Mouse (Mus musculus) intestine, embryonic 14.5 days (tissue): ENCODE results near the gene Capn15. TPM values are rescaled to one million over a fixed set of nuclear protein-coding genes. Genes with fewer than 3 reads are reported as not detected.

Experiments used
- ATAC-seq: fragments of 200-750 bp; cut with Nextera tagmentation; replicated peaks from 2 replicates; pipeline ENCODE4 v1.8.0; 2017; ENCODE audit warnings: low read depth, moderate number of reproducible peaks, moderate TSS enrichment, moderate library complexity; ENCODE audit not compliant: low FRiP score, low TSS enrichment
- DNase-seq: peaks from one replicate; pipeline ENCODE4 v3.0.0-alpha.2; 2018; ENCODE audit warnings: low spot score
- H3K27ac ChIP-seq: fragments of 300-500 bp; sonication (generic); 2 replicates; pipeline ENCODE4 v1.5.1; 2014; ENCODE audit warnings: low read depth, mild to moderate bottlenecking, control low read depth
- H3K27me3 ChIP-seq: fragments of 300-500 bp; sonication (generic); replicated peaks from 2 replicates; pipeline ENCODE4 v1.6.1; 2014; ENCODE audit warnings: low read length, control low read depth; ENCODE audit not compliant: control insufficient read depth, insufficient read depth
- H3K36me3 ChIP-seq: fragments of 300-500 bp; sonication (generic); 2 replicates; pipeline ENCODE4 v1.6.1; 2014; ENCODE audit warnings: low read length, control low read depth; ENCODE audit not compliant: control insufficient read depth, insufficient read depth
- H3K4me1 ChIP-seq: fragments of 300-500 bp; sonication (generic); replicated peaks from 2 replicates; pipeline ENCODE4 v1.6.1; 2014; ENCODE audit warnings: low read length, control low read depth, mixed read lengths; ENCODE audit not compliant: control insufficient read depth, insufficient read depth
- H3K4me2 ChIP-seq: fragments of 300-500 bp; sonication (generic); 2 replicates; pipeline ENCODE4 v1.6.1; 2014; ENCODE audit warnings: low read length
- H3K4me3 ChIP-seq: fragments of 300-500 bp; sonication (generic); 2 replicates; pipeline ENCODE4 v1.5.1; 2014; ENCODE audit warnings: low read depth, low read length, control low read depth, mixed read lengths
- H3K9ac ChIP-seq: fragments of 300-500 bp; sonication (generic); 2 replicates; pipeline ENCODE4 v1.6.1; 2014; ENCODE audit warnings: mild to moderate bottlenecking, low read length
- H3K9me3 ChIP-seq: fragments of 300-500 bp; sonication (generic); 2 replicates; pipeline ENCODE4 v1.6.1; 2016; ENCODE audit warnings: low read length, control low read depth; ENCODE audit not compliant: control insufficient read depth
- whole genome bisulfite sequencing: fragments of 180-500 bp; shearing (Covaris S2); extraction: QIAGEN DNeasy Blood & Tissue Kit; methylation state at CpG from one replicate; pipeline ENCODE4 v1.1.7; 2014; 5-methylcytosine and 5-hydroxymethylcytosine counted together
- polyA plus RNA-seq: library from polyadenylated mRNA; unstranded; fragments of >200 nt; fragmentation: Nextera tagmentation; extraction: Ambion mirVana; gene quantifications from 2 replicates; pipeline ENCODE4 v1.2.1, GENCODE M21; 2014

Gene Capn15
- polyA plus RNA-seq, 1 experiment from 2014 or later = 23.5 TPM

DNA sequence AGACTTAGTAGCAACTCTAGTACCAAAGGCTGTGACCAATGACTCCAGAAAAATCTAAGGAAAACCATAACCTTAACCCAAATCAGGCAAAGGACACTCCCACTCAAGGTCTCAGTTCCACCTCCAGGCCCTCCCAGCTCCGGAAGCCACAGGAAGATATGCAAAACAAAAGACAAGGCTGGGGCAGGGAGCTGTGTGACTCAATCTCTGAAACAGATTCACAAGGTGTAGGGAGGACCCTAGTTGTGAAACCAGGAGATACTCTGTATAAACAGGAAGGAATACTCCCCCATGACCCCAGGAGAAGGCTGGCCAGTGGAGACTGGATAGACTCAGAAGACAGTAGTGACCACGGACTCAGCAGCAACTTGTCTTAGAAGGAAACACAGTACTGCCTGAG, 22.1 kb upstream of the Capn15 start:
- Histone ChIP-seq H3K4me3 (no peak overlapping the region), H3K36me3 (peaks cover 30% of the 10 kb centered on the region), H3K27ac (no peak overlapping the region), H3K9ac (no peak overlapping the region), H3K4me1 (no peaks in the 10 kb centered on the region), H3K27me3 (no peaks in the 10 kb centered on the region), H3K9me3 (no peaks in the 10 kb centered on the region), H3K4me2 (no peak overlapping the region)
- WGBS = 55% methylated on average over 2 of the region's 2 CpGs
- DNase-seq (no peak), ATAC-seq (no peak)

- Histone ChIP-seq H3K36me3 (peaks cover 35% of the 10 kb centered on the region), H3K9me3 (no peaks in the 10 kb centered on the region), H3K4me1 (no peaks in the 10 kb centered on the region), H3K4me2 (no peak overlapping the region), H3K9ac (no peak overlapping the region), H3K27ac (no peak overlapping the region; the same call in 1 of the 2 replicates), H3K27me3 (no peaks in the 10 kb centered on the region), H3K4me3 (no peak overlapping the region)
- DNase-seq (no peak), ATAC-seq (0 out of 2 replicates have a peak, but pooled peaks have one; percentile 26)
- 75% methylated on average over 10 of the region's 10 CpGs for WGBS
Observed at GRCm38 (mm10) chr17:26005731-26006450, 20.3 kb upstream of the Capn15 start.

DNA sequence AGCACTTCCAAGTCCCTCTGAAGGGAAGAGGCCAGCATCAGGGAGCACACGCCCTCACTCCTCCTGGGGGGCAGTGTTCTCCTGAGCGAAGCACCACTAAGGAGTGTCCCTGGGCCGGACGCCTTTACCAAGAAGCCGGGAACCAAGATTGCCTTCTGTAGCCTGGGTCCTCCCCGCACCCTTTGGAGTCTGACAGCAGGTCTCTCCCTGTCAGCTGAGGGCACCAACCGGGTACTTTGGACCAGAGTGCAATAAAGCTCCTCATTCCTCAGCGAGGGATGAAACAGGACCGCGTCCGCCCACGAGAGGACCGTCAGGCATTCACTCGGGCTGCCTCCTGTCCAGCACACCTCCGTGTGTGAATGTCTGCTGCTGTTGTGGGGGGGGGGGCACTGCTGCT, 19.1 kb upstream of the Capn15 start:
- Histone ChIP-seq H3K27me3 (no peaks in the 10 kb centered on the region), H3K9me3 (no peaks in the 10 kb centered on the region), H3K36me3 (peaks cover 32% of the 10 kb centered on the region), H3K27ac (no peak overlapping the region), H3K4me2 (no peak overlapping the region), H3K9ac (no peak overlapping the region), H3K4me1 (no peaks in the 10 kb centered on the region), H3K4me3 (no peak overlapping the region)
- no peak for ATAC-seq
- 87% methylated on average over 15 of the region's 15 CpGs for WGBS
- no peak for DNase-seq

- DNase-seq (no peak), ATAC-seq (no peak)
- Histone ChIP-seq H3K9me3 (no peaks in the 10 kb centered on the region), H3K9ac (no peak overlapping the region), H3K4me3 (no peak overlapping the region), H3K27ac (no peak overlapping the region), H3K4me1 (no peaks in the 10 kb centered on the region), H3K36me3 (peaks cover 30% of the 10 kb centered on the region), H3K4me2 (no peak overlapping the region), H3K27me3 (no peaks in the 10 kb centered on the region)
- 84% methylated on average over 2 of the region's 2 CpGs for WGBS
Observed at GRCm38 (mm10) chr17:26003864-26004263, 18.3 kb upstream of the Capn15 start.

DNA sequence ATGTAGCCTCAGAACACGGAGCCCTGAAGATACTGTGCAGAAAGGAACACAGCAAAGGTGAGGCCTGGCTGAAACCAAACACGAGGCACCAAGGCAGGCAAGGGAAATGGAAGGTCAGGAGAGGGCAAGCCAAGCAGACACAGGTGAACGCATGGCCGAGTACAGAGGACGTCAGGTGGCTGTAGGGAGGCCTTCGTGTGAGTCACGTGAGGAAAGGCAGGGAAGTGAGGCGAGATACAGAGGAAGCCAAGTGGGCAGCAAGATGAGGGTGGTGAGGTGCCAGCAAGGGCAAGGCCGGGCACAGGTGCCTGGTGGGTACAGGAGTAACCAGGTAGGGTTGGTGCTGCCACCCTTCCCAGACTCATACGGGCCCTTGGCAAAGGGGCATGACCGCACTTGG, 12.8 kb upstream of the Capn15 start:
- no peak overlapping the region for H3K4me3 ChIP-seq
- H3K9me3 ChIP-seq = no peaks in the 10 kb centered on the region
- no peak overlapping the region for H3K9ac ChIP-seq
- ATAC-seq (no peak), DNase-seq (no peak)
- H3K27ac ChIP-seq = no peak overlapping the region
- no peaks in the 10 kb centered on the region for H3K4me1 ChIP-seq
- no peaks in the 10 kb centered on the region for H3K27me3 ChIP-seq
- H3K4me2 ChIP-seq = no peak overlapping the region
- peaks cover 22% of the 10 kb centered on the region for H3K36me3 ChIP-seq
- 92% methylated on average over 11 of the region's 11 CpGs for WGBS

DNA sequence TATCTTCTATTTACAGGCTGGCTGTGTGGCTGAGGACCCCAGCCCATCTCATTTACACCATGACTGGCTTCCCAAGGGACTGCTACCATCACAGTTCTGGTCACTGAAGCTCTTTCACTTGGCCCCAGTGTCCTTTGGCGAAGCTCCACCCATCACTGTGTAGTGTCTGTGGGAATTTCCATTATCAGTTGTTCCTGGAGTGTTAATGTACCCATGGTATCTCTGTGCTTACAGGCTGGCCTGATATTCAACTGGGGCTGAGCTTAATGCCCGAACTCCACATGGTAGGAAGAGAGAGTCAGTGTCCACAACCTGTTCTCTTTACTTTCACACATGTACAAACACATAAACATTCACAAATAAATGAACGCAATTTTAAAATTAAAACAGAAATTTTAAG, 7.9 kb upstream of the Capn15 start:
- Histone ChIP-seq H3K27me3 (no peaks in the 10 kb centered on the region), H3K27ac (no peak overlapping the region), H3K4me1 (no peaks in the 10 kb centered on the region), H3K4me3 (no peak overlapping the region), H3K9me3 (no peaks in the 10 kb centered on the region), H3K36me3 (peaks cover 49% of the 10 kb centered on the region), H3K9ac (no peak overlapping the region), H3K4me2 (no peak overlapping the region)
- DNase-seq (no peak), ATAC-seq (no peak)
- WGBS = 83% methylated on average over 3 of the region's 3 CpGs

DNA sequence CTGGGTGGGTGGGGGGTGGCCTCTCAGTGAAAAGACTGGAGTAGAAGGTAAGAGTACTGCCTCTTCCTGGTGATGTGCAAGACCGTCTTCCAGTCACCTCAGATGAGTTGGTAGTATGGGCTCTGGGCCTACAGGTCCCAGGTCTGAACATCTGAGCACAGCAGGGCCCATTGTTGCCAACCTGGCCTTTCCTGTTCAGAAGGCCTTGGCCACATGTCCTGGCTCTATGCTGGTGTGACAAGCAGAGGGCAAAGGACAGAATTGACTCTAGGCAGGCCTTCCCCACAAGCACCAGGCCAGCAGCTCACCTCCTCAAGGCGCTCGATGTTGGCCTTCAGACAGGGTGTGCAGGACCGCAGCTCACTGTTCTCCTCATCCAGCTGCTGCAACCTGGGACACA, 6.7 kb upstream of the Capn15 start:
- no peak overlapping the region for H3K4me3 ChIP-seq
- no peak overlapping the region for H3K27ac ChIP-seq
- WGBS = 98% methylated on average over 4 of the region's 4 CpGs
- no peaks in the 10 kb centered on the region for H3K4me1 ChIP-seq
- no peaks in the 10 kb centered on the region for H3K27me3 ChIP-seq
- ATAC-seq (no peak), DNase-seq (no peak)
- H3K9ac ChIP-seq = no peak overlapping the region
- no peak overlapping the region for H3K4me2 ChIP-seq
- H3K36me3 ChIP-seq = peaks cover 51% of the 10 kb centered on the region
- no peaks in the 10 kb centered on the region for H3K9me3 ChIP-seq

GRCm38 (mm10) chr17:25990331-25990730, 4.7 kb upstream of the Capn15 start:
- 91% methylated on average over 5 of the region's 5 CpGs for WGBS
- Histone ChIP-seq H3K27ac (no peak overlapping the region), H3K9me3 (no peaks in the 10 kb centered on the region), H3K27me3 (no peaks in the 10 kb centered on the region), H3K4me2 (no peak overlapping the region), H3K36me3 (peaks cover 51% of the 10 kb centered on the region), H3K4me1 (no peaks in the 10 kb centered on the region), H3K9ac (no peak overlapping the region), H3K4me3 (no peak overlapping the region)
- no peak for DNase-seq
- no peak for ATAC-seq
